Mouse (Mus musculus) urinary bladder, postnatal 14 days (tissue): ENCODE data around the gene Jph2.

Experiments
- DNase-seq: peaks from one replicate; pipeline ENCODE4 v3.0.0; 2021; ENCODE audit warnings: low spot score

Jph2 gene

DNA sequence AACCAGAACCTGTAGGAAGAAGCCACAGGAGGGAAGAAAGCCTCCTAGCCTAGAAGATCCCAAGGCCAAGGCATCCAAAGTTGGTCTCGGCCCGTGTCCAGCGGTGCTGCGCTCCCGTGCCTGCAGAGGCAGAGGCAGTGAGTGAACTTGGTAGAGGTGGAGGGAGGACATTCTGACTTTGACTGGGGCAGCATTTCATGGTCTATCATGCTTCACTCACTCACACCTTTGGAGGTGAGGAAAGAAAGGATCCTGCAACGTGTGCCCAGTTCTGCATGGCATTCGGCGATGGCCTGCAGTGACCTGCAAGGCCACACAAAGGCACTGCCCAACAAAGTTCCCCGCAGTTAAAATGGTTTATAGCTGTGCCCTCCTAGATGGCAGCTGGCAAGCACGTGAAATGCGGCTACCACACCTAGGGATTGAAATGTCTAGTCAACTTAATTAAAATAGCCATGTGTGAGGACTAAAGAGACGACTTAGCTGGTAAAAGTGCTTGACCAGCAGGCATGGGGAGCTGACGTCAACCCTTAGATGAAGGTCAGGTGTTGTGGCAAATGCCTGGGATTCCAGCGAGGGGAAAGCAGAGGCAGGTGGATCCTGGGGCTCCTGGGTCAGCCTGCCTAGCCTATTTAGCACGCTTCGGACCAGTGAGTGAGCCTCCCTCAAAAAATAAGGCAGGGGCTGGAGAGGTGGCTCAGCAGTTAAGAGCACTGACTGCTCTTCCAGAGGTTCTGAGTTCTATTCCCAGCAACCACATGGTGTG, 36.8 kb downstream of the Jph2 start:
- DNase-seq = no peak

DNA sequence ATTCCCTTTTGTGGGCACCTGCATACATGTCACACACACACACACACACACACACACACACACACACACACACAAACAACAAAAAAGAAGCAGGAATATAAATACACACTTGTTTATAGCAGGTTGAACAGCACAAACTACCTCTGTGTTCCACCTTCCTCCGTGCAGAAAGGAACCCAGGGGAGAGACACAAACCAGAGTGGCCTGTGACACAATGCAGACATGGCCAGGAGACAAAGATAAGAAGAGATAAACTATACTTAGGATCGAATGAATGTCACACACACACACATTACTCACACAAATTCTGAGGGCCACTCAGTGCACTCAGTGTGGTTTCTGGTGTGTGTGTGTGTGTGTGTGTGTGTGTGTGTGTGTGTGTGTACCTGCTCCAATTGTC, 38.5 kb downstream of the Jph2 start:
- no peak for DNase-seq

- no peak for DNase-seq
Observed at GRCm38 (mm10) chr2:163358662-163359061, 39.1 kb downstream of the Jph2 start.

GRCm38 (mm10) chr2:163356113-163356840, 41.5 kb downstream of the Jph2 start:
- no peak for DNase-seq

DNA sequence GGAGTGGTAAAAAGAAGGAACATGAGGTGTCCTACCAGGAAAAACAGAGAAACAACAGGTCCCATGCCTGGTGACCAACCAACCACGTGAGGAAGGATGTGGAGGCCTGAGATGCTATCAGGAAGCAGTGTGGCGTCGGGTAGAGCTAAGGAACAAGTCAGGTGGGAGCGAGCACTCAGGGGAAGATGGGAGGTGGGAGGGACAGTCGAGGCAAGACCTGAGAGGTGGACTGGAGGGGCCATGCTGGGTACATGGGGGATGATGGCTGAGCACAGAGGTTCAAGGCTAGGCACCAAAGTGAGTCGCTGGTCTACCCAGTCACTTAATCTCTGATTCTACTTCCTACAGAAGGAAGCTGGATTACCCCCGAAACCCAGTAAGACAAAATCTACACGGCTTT, 42.1 kb downstream of the Jph2 start:
- no peak for DNase-seq

DNA sequence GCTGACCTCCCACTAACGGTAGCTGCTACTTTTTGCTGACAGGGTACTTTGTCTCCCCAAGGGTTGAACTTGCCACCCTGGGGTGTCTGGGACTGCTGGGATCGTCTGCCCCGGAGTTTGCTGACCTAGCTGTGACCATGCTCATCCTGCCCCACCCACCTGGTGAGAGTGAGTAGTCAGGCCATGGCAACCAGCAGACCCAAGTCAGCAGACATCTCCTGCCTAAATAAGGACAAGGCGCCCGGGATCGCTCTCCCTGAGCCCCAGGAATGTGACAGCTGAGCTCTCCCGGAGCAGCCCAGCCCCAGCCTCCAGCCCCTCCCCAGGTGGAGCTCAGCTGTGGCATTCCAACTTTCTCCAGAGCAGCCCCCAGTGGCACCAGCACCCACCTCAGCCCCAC, 44.1 kb downstream of the Jph2 start:
- peak; percentile 39 for DNase-seq

GRCm38 (mm10) chr2:163350443-163350842, 47.4 kb downstream of the Jph2 start:
- no peak for DNase-seq

- DNase-seq = peak; percentile 36
Observed at GRCm38 (mm10) chr2:163349411-163349810, 48.4 kb downstream of the Jph2 start.

DNA sequence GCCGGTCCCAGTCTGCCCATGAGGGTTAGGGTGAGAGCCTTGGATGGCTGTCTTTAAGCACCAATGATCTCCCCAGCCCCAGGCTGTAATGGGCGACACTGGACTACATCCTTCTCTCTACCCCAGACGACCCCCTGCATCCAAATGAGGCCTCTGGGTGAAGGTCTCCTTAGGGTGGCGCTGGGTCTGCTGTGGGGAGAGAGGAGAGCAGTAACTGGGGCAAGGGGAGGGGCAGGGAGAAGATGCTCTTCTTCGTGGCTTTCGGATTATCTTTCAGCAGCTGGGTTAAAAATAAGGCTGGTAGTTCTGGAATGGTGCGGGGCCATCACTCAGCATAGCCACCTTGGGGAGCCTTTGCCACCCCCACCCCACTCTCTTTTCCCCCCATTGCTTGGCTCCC, 49.1 kb downstream of the Jph2 start:
- no peak for DNase-seq

GRCm38 (mm10) chr2:163347517-163348184, 50.1 kb downstream of the Jph2 start:
- DNase-seq = no peak

DNA sequence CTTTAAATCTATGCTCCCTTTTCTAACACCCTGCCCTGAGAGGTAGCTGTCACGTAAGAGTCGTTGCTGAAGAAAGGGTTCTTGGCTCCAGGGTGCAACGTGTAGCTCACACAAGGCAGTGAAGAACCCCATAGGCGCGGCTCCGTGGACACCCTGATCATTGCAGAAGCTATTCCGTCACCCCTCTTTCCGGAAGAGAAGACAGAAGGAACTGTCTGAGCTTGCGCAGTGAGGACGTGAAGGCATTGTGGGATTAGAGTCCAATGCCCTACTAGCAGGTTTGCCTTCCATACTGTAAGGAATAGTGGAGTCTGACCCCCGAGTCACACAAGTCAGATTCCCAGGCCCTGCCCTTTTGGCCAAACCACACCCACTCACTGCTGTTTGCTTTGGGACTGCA, 51.3 kb downstream of the Jph2 start:
- DNase-seq = no peak

GRCm38 (mm10) chr2:163344976-163345660, 52.7 kb downstream of the Jph2 start:
- DNase-seq = peak; percentile 58

DNA sequence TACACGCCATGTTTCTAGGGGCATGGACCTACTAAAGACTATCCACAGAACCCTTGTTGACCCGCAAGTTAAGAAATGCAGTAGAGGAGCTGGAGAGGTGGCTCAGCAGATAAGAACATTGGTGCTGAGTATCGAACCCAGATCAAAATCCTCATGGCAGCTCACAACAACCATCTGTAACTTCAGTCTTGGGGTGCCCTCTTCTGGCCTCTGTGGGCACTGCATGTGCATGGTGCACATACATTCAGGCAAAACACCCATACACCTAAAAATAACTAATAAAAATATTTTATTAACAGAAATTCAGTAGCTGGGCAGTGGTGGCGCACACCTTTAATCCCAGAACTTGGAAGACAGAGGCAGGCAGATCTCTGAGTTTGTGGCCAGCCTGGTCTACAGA, 54.1 kb downstream of the Jph2 start:
- DNase-seq = no peak

GRCm38 (mm10) chr2:163340263-163340662, 57.5 kb downstream of the Jph2 start:
- peak; percentile 72 for DNase-seq

- DNase-seq = no peak
Observed at GRCm38 (mm10) chr2:163332368-163333055, 65.3 kb downstream of the Jph2 start.

GRCm38 (mm10) chr2:163331423-163331822, 66.4 kb downstream of the Jph2 start:
- DNase-seq = no peak

DNA sequence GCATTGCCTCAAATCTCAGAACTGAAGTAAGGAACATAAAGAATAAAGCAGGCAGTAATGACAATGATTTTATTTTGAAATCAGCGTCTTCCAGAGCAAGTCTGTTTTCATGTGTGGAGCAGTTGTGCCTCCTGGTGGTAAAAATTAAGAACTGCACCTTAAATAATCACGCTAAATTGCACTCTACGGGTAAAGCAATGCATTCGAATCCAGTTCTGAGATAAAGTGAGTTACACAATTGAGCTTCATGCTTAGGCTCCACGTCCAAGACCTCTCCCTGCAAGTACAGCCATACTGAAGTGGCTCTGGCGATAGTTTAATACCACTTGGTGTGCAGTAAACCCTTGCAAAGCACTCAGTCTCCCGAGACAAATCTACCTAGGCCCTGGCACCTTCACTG, 67.1 kb downstream of the Jph2 start:
- no peak for DNase-seq

DNA sequence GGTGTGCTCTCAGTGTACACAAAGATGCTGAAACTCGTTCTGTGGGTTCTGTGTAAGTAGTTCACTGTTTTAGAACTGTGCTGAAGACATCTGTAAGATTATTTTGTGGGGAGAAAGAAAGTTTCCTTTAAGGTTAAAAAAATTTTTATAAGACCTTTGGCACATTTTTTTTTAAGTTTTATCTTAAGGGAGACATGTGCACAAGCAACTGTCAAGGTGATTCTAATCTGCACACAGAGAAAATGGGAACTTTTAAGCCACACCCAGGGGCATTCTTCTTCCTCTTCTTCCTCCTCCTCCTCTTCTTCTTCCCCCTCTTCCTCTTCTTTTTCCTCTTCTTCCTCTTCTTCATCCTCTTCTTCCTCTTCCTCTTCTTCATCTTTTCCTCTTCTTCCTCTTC, 74.6 kb downstream of the Jph2 start:
- no peak for DNase-seq

DNA sequence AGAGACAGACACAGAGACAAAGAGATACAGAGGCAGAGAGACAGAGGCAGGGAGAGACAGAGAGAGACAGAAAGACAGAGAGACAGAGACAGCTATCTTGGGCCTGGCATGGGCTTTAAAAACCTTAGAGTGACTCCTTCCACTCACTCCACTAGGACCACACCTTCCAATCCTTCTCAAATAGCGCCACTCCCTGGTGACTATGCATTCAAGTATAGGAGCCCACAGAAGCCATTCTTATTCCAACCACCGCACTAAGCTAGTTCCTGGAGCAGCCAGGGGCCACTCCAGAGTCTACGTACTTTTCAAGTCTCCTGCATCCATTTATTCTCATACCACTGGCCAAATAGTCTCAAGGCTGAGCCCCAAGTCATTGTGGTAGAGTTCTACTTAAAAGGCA, 79.0 kb downstream of the Jph2 start:
- no peak for DNase-seq

DNA sequence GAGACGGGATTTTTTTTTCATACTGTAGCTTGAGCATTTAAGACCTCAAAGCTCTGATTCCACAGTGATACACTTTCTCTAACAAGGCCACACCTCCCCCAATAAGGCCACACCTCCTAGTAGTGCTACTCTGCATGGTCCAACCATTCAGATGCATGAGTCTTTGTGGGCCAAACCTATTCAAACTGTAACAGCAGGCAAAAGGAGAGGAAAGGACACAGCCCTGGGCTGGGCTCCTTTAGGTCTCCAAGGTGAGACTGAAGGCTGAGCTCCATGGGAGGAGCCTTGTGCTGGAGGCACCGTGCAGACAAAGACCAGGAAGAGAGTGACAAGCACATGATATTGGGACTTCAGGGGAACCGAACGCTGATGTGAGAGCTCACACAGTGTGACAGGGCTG, 80.5 kb downstream of the Jph2 start:
- DNase-seq = no peak

- no peak for DNase-seq
Observed at GRCm38 (mm10) chr2:163310163-163310688, 87.6 kb downstream of the Jph2 start.

GRCm38 (mm10) chr2:163309376-163309775, 88.4 kb downstream of the Jph2 start:
- no peak for DNase-seq
